Mouse (Mus musculus) right cerebral cortex, postnatal 36 days (tissue): ENCODE measurements around the gene Foxp1.

Source experiments
- DNase-seq, 2 experiments: peaks; one replicate each; pipeline ENCODE4 v3.0.0; 2022; ENCODE audit warnings: low spot score in 2 of 2, mixed read lengths in 1 of 2

The Foxp1 gene

DNA sequence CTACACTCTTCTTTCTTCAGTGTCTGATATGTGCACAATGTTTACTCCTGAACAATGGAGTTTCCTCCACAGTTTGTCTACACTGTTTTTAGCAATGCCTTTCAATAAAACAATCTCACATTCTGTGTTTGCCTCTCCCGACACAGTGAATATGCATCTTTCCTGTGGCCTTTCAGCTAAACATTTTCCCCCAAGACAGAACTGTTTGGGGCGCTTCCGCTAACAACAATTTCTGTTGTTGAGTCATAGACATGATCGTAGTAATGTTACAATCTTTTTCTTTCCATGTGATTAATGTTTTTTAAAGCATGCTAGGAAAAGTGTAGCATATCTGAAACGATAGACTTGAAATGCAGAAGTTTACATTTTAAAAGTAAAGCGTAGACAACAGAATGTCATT, 194.4 kb downstream of the Foxp1 start:
- DNase-seq: no peak

DNA sequence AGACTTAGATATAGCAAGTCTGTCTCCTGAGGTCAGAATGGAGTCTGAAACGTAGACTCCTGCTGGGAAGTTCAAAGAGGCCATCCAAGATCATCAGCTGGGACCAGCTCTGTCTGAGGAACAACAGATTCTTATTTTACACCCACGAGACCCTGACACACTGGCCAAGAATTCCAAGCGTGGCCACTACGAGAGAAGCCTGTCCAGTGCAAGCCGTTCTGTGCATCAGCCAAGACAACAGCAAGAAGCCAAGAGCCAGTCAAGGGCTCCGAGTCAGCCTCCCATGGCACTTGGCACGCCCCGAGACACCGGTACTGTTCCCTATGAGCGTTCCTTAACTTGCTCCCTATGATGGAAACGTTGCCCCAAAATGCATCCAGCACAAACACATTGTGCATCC, 194.8 kb downstream of the Foxp1 start:
- no peak for DNase-seq

DNA sequence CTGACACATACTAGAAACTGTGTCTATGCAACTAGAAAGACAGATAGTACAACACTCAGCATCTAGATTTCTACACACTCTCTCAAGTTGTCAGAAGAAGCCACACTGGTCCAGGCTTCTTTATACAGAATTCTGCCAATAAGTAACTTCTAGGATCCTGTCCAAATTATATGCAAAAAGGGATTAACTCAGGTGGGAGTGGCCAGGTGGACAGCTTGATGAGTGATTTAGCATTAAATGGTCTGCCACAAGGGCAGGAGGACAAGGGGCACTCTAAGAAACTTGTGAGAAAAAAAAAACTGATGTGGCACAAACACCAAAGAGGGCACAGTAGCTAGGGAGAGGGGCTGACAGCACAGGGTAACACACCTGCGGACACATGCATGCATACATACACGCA, 196.6 kb downstream of the Foxp1 start:
- no peak for DNase-seq

DNA sequence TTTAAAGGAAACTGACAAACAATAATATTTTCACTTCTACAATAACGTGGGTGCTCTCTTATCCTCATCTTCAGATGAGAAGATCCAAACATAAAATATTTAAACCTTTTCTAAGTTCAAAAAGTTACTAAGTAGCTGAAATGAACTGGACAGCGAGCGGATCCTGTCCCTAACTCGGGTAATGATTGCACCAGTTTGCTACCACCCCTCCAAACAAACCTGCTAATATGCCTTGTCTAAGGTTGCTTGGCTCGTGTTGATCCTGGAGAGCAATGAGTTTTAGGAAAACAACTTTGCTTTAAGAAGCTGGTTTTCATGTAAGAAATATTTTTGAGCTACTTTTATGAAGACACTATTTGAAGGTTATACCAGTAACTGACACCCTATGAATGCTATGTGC, 197.1 kb downstream of the Foxp1 start:
- no peak for DNase-seq

DNA sequence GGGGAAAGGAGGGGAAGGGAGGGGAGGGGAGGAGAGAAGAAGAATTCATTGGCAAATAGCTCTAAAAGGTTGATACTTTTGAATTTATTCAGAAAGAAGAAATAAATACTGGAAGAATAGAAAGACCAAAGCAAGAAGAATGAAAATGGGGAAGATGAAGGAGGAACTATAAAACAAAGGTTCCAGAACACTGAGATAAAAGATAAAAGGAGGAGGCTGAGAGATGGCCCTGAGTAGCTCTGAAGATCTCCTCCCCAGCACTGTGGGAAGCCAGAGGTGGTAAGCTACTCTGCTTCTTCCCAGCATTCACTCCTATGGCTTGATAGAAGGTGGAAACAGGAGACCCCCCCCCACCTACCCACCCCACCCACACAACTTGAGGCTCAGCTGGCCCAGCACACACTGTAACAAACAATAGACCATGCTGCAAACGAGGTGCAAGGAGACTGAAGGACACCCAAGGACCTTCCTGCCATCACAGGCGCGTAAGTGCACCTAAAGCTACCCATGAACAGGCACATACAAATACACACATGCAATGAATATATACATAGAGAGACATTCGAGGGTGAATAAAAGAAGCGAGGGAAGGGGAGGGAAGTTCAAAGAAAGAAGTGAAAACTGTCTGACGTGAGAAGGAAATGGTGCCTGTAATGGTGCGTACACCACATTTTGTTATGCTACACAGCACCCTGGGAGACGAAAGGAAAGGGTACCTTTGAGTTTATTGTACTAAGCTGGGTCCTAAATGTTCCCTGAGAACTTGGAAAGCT, 200.2 kb downstream of the Foxp1 start:
- DNase-seq: no peak

DNA sequence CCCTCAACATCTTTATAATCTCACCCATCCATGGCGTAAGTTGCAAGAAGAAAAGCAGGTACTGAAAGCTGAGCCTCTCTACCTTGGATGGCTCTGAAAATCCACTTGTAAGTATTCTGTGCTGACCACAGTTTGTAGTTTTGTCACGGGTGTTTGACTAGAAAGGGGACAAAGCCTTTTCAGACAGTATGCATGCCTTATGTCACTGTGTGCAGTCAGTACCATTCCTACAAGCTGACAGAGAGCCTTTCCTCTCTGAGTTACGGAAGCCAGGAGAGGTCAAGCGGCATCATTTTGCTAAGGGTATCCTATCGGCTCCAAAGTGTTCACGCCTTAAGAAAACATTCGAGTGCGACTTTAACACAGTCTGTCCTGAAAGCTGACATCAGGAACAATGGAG, 202.1 kb downstream of the Foxp1 start:
- DNase-seq: no peak

DNA sequence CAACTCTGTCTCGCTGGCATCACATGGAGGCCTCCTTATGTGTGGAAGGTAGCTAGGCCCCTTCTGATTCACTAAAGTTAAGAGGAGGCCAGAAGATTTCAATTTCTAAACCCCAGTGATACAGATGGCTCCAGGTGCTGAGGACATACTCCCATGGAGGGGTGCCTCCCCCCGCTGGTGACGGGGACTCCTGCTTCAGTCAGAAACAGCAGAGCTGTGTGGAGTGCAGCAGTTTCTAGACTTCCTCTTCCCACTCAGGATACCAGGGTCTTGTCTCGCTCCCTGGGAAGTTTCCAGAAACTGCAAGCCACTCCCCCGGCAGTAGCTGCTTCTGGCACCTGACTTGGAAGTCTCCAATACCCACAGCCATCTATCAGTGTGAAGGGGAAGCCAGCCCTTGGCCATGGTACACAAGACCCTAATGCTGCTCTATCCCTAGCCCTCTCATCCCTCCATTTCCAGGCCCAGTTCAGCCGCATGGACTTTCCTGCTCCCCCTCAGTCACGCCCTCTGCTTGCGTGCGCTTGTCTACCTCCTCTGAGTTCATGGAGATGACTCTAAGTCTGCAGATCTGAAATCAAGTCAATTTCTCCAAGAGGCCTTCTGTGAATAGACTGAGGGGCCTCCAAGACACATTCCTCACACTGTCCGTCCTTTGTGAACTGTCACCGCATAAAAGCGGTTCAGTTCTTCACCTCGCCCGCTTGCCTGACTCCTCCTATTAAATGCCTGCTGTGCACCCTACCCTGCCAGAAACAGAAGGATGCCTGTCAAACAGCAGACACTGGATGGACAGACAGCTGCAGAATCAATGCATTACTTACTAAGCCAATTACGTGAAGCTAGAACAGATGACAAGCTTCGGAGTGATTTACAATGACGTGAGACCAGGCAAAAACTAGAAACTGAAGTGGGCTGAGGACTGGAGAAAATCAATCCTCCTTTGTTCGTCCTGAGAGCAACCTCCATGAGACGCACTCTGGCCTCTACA, 202.8 kb downstream of the Foxp1 start:
- no peak for DNase-seq

DNA sequence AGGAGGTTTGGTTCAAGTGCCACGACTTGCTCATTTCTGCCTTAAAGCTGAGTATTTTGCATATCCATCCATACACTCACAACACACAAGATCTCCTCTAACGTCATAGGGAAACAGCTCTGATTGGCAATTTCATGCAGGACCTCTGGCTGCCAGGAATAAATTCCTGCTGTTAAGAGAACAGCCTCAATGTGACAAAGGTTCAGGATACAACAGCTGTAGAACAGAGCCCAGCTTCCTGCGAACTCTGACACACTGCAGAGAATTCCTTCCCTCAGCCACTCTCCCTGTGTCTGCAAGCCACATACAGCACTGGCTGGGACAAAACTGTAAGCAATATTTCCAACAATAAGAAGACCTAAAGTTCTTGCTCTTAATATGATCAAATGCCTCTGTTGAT, 207.8 kb downstream of the Foxp1 start:
- no peak for DNase-seq

DNA sequence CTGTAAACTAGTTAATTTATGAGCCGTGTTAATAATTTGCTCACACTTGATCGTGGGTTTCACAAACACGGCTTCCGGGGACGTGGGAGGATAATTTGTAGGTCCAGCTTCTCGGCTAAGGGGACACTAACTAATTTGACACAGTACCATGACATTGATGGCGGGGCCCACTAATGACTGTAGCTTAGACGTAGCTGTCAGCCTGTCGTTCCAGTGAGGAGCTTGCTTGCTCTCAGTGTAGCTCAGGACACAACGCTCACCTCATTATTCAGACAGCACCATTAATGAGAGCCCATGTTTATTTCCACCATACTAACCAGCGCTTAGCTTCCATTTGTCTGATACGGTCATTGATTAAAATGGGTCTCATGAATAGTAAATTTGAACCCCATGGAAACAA, 212.0 kb downstream of the Foxp1 start:
- DNase-seq: no peak

DNA sequence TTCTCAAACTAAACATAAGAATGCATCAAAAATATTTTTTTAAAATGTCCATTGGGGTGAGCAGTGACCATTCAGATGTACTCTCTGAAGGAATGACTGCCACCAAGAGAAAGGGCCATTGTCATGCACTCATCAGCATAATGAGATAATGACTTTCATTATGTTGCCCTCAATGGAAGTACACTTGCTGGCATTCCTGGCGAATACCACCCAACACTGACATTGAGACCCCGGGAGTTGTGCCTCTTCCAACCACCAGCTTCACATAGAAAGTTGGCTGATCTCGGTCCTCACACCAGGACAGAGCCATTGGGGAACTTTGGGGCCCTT, 212.4 kb downstream of the Foxp1 start:
- no peak for DNase-seq

DNA sequence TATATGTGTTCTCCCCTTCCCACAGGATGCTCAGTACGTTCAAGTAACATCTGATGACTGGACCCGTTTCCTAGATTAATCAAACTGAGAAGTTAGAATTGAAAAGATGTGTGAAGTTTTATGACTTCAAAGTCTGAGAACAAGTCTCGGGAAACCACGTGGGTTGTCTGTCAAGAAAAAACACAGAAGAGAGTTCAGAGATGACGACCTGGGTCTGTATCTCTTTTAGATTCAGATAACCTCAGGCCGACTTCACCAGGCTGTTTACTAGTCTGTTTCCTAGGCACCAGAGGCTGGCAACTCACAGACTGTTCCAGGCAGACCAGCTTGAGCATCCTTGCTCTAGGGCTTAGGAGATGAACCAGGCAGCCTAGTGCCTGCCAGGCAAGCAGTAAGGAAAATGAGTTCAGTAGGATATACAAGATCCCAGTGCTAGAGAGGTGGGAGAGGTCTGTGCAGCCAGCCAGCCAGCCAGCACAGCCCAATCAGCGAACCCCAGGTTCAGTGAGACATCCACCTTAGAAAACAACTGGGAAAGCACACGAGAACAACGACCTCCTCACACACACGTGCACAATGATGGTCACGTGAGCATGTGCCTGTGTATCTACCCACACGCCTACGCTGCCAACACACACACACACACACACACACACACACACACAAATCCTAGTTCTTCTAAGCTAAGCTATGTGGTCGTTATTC, 212.9 kb downstream of the Foxp1 start:
- DNase-seq: no peak

DNA sequence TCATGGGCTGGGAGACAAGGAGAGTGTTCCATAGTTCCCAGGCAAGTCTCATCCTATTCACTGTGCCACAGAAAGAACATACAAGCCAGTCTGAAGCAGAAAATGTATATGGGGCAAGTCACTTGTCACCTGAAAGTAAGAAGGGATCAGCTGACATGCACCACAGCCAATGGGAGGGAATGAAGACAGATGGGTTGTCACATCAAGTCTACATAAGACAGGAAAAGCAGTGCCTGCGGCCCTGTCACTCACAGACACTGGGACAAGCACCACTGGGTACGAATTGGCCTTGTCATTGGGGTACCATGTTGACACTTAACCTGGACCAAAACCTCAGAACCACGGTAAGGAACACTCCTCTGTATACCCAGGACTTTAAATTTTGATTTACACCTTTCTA, 216.8 kb downstream of the Foxp1 start:
- no peak for DNase-seq

DNA sequence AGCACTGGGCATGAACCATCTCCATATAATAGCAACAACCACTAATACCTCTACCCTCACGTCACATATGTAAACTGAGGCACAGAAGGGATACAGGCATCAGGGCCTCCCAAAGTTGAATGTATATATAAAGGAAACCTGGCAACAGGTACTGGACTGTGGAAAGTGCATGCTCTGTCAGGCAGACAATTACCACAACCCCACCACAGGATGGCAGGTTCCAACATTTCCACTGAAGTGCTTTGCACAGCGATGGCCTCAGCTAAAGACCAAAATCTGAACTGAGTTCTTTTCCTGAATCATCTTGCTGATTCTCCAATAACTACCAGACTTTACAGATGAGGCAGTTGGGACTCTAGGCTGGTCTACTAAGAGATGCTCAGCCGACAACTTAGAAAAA, 217.3 kb downstream of the Foxp1 start:
- no peak for DNase-seq

DNA sequence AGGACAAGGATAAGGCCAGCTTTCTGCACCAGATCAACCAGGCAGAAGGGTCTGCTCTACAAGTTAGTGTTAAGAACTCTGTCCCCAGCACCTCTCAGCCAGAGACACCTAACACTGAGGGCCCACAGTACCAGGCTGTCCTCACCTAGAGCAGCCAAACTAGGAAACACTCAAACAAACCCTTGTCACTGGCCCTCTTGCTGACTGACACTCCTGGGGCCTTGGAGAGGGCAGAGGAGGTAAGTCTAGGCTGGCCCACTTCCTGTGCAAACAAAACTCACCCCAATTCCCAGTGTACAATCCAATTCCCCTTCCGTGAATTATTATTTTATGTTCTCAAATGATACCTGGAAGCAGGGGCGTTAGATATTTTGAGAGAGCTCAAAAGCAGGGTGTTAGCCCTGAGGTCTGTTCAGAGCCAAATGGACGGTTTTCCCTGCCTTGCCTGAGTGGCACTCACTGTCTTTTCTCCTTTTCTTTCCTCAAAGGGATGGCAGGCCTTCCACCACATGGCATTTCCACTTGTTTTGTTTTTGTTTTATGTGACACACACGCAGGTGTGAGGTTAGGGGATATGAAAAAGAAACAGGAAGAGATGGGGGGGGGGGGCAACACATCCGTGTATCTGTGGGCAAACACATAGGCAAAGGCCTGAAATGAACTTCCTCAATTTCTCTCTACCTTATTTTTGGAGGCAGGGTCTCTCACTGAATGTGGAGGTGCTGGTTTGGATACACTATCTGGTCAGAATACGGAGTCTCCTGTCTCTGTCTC, 219.7 kb downstream of the Foxp1 start:
- no peak for DNase-seq

DNA sequence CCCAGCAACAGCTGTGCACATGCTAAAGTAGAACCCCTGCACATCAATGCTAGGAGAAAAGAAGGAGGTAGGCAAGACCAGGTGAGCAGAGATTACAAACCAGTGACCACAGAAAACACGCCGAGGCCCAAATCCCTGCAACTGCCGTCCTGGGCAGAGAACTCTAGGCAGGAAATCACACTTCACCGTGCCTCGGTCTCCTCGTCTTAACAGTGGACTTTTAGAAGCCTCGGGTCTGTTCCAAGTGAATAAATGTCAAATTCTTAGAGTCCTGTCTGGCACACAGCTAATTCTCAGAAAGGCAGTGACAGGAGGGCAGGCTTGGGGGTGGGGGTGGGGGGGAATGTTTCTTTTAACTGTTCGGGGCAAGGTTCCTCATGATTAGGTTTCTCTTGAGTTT, 220.6 kb downstream of the Foxp1 start:
- no peak for DNase-seq

DNA sequence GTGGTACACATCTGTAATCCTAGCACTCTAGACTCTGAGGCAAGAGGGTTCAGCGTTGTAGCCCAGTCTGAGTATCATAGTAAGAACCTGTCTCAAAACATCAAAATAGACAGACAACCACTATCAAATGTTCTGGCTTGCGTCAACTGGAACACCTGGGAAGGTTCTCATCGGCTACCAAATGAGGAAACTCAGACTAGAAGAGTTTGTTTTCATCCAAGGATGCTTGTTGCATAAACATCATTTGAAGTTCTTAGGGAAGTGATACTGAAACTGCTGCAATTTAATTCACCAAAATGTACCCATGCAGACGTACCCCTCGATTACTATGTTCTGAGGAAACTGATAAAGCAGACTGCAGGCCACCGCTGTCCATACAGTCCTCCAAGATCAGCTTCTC, 222.3 kb downstream of the Foxp1 start:
- DNase-seq: no peak

DNA sequence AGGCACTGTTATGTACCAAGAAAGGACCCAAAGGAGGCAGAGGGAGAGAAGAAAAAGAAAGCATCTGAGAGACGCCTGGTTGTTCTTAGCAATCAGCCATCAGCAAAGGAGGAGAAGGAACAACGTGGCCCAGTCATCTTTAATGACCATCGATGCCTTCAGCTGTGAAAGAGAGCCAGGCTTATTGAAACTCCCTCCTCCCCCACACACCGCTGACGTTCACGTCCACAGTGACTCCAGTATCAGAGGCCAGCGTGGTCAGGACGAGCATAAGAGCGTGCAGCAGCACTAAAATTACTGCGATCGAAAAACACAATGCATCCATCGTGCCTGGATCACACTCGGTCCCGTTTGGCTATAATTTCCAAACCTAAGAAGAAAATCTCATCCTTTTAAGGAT, 223.3 kb downstream of the Foxp1 start:
- no peak for DNase-seq

DNA sequence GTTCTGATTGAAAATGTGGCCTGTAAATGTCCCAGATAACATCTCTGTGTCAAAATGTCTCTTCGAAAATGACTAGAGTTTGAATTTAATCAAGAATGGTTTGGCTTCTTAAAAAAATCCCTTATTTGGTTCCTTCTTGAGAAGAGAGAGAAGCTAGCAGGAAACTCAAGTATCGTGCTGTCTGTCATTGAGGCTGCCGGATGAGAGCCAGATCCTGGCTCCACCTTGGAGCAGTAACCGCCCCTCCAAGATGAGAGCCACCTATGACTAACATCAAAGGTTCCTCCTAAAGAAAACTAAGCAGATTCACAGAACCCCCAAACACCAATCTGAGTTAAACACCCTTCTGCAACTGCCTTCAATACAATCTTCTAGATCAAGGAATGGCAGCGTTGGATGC, 225.0 kb downstream of the Foxp1 start:
- DNase-seq: no peak

DNA sequence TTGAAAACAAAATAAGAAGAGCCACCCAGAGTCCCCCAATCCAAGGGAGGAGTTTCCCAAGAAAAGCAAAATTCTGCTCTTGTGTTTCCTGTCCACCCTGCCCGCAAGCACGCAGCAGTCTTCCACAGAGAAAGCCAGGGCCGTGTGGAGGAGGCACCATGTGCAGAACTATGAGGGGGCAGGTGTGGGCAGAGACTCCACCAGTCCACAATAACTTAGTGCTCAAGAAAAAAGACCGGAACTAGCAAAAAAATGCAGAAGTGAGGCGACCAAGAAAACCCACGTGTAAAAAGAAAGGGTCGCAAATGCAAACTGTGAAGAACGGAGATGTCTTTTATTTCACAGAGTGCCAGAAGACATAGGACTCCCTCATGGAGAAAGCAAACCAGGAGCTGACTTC, 227.0 kb downstream of the Foxp1 start:
- peak; percentile 25 to 42 for DNase-seq

DNA sequence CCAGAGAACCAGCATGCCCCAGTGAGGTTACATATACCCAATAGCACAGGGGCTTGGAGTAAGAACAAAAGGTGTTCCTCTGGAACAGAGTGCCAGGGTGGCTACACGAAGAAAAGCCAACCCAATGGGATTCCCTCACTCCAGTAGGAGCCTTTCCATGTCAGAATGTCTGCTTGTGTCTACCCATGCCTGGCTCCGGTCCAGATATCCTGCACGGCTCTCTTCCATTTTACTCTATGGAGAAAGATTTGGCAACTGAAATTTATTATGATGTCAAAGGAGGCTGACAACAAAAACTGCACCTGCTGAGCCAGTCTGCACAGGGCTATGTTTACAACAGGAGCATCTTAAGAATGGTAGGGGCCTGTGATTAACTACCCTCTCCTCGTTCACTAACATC, 233.3 kb downstream of the Foxp1 start:
- no peak for DNase-seq

DNA sequence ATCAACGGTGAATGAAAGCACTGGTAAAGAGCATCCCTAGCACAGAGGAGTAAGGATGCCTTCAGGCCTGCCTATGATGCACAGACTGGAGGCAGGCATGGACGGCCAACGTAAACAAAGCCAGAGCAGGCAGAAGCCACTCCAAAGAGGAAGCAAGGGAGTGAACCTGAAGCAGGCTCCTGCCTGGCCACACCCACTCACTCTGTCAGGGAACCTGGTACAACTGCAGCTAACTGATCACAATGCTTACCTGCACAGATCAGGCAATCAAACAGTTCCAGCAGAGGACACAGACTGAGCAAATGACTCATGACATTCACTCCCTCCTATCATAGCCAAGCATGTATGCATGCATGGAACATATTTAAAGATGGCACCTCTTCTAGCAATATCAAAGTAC, 237.5 kb downstream of the Foxp1 start:
- DNase-seq: no peak

DNA sequence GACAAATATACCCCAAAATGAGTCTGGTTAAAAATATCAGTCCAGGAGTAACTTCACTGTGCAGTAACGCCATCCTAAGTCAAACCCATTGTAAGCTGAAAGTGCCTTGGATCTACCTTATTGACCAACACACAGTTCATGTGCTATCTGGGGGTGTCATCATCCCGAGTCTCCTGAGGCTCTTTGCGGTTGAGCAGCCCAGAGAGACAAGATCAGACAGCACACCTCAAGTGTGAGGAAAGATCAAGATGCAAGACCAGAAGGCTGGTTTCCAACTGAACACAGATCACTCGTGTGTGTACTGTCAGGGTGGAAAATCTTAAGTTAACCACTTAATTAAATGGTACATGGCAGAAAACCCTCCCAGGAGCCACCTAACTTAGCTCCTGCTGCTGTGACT, 238.5 kb downstream of the Foxp1 start:
- DNase-seq: no peak
